Mouse (Mus musculus) T-helper 1 cell (primary cell): Measurements from ENCODE around the gene Tlr5.

Experiments
- in situ Hi-C: fragments of 300-600 bp; cut with MboI, MseI; formaldehyde crosslinking; loops from one replicate; pipeline ENCODE4 v1.15.1; 2025; ENCODE audit warnings: high pct_unique_total_duplicates

The Tlr5 gene

GRCm38 (mm10) chr1:182990092-182990762, 35.6 kb downstream of the Tlr5 start:
- in situ Hi-C loops, result no loop called here

GRCm38 (mm10) chr1:182991002-182991778, 36.6 kb downstream of the Tlr5 start:
- in situ Hi-C loops, result no loop called here
